Mouse (Mus musculus) forebrain, embryonic 12.5 days (tissue): ENCODE data around the gene Cep128. TPM values are rescaled to one million over a fixed set of nuclear protein-coding genes. Genes with fewer than 3 reads are reported as not detected.

ENCODE experiments used
- ATAC-seq: fragments of 200-750 bp; cut with Nextera tagmentation; 2 replicates; pipeline ENCODE4 v1.8.0; 2017; ENCODE audit warnings: moderate TSS enrichment; ENCODE audit not compliant: low FRiP score
- H3K27ac ChIP-seq: fragments of 300-500 bp; sonication (generic); 2 replicates; pipeline ENCODE4 v1.5.1; 2016; ENCODE audit warnings: mild to moderate bottlenecking
- H3K27me3 ChIP-seq: fragments of 300-500 bp; sonication (generic); 2 replicates; pipeline ENCODE4 v1.6.1; 2016; ENCODE audit warnings: mild to moderate bottlenecking
- H3K36me3 ChIP-seq: fragments of 300-500 bp; sonication (generic); replicated peaks from 2 replicates; pipeline ENCODE4 v1.6.1; 2016; ENCODE audit warnings: mild to moderate bottlenecking
- H3K4me1 ChIP-seq: fragments of 300-500 bp; sonication (generic); 2 replicates; pipeline ENCODE4 v1.6.1; 2016
- H3K4me2 ChIP-seq: fragments of 300-500 bp; sonication (generic); 2 replicates; pipeline ENCODE4 v1.6.1; 2016; ENCODE audit warnings: mild to moderate bottlenecking, moderate library complexity
- H3K4me3 ChIP-seq: fragments of 300-500 bp; sonication (generic); replicated peaks from 2 replicates; pipeline ENCODE4 v1.5.1; 2016; ENCODE audit warnings: mild to moderate bottlenecking
- H3K9ac ChIP-seq: fragments of 300-500 bp; sonication (generic); 2 replicates; pipeline ENCODE4 v1.6.1; 2016; ENCODE audit warnings: mild to moderate bottlenecking
- H3K9me3 ChIP-seq: fragments of 300-500 bp; sonication (generic); 2 replicates; pipeline ENCODE4 v1.6.1; 2016
- WGBS: fragments of 180-500 bp; shearing (Covaris S2); methylation state at CpG from one replicate; pipeline ENCODE4 v1.1.7; 2016; 5-methylcytosine and 5-hydroxymethylcytosine counted together
- polyA plus RNA-seq: library from polyadenylated mRNA; unstranded; fragments of >200 nt; fragmentation: Nextera tagmentation; extraction: Ambion mirVana; gene quantifications from 2 replicates; pipeline ENCODE4 v1.2.1, GENCODE M21; 2016

The Cep128 gene
- polyA plus RNA-seq, 1 experiment from 2014 or later = 11.1 TPM

DNA sequence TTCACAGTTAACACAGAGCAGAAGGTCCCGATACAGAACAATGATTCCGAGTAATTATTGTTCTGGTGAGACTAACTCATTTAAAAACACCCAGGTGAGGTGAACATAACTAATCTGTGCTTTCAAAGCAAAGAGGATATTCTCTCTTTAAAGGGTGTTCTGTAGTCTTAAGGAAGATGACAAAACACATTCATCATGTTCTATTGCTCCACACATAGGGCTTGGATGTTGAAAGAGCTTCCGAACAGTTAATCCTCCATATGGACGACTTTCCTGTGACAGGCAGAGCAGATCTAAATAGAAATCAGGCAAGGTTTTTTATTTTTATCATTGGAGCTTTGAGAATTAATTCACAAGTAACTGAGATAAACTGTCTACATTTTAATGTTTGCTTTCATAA is 342.8 kb downstream of the Cep128 start:
- Histone ChIP-seq H3K4me1 (no peaks in the 10 kb centered on the region), H3K36me3 (no peaks in the 10 kb centered on the region), H3K9me3 (no peaks in the 10 kb centered on the region), H3K9ac (no peak overlapping the region), H3K4me3 (no peak overlapping the region), H3K4me2 (no peak overlapping the region), H3K27ac (no peak overlapping the region), H3K27me3 (no peaks in the 10 kb centered on the region)
- ATAC-seq = no peak
- 93% methylated on average over 4 of the region's 4 CpGs for WGBS

DNA sequence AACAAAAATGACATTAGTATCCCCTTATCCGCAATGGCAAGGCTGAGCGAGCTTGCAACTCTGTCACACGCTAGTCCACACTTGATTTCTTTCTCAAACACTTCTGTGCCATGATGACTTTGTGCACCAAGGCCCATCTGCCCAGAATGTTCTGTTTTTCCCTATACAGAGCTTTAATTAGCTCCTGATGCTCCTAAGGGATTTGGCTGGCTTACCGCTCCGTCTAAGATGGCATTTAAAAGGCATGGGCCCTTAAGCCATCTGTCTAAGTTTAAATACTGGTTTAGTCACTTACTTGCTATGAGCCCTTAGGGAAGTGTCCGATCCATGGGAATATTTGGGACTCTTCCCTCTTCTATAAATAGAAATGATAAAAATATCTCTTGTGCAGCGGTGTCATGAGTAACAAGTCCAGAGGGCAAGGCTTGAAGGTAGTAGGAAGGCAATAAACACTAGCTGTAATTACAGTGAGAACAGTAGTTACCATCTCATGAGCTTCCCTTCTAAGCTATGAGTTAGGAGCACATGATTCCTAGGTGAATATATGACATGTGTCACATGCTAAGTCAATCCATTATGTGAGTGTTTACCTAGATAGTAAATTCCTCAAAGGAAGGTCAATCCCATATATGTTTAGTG is 343.8 kb downstream of the Cep128 start:
- Histone ChIP-seq H3K9me3 (no peaks in the 10 kb centered on the region), H3K27me3 (no peaks in the 10 kb centered on the region), H3K4me2 (no peak overlapping the region), H3K9ac (no peak overlapping the region), H3K36me3 (no peaks in the 10 kb centered on the region), H3K27ac (no peak overlapping the region), H3K4me3 (no peak overlapping the region), H3K4me1 (no peaks in the 10 kb centered on the region)
- WGBS = 87% methylated on average over 7 of the region's 7 CpGs
- ATAC-seq = no peak

DNA sequence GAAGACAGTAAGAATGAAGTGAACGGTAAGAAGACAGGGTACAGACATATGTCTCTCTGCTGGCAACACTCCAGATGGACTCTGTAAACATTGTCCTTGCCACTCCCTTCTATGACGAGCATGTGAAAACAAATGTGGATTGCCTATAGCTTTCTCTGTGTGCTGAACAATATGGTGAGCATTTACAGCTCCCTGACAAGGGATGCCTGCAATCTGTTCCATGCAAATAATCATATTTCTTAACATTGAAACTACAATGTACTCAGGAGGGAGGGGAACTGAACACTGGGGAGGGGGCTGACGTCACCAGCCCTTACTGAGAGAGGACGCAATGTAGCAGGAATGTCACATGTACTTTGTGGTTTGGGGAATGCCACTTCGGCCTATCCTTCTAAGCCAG is 355.1 kb downstream of the Cep128 start:
- ATAC-seq = no peak
- H3K27ac ChIP-seq = no peak overlapping the region
- H3K36me3 ChIP-seq = no peaks in the 10 kb centered on the region
- 86% methylated on average over 5 of the region's 5 CpGs for WGBS
- H3K4me2 ChIP-seq = no peak overlapping the region
- H3K9ac ChIP-seq = no peak overlapping the region
- no peaks in the 10 kb centered on the region for H3K27me3 ChIP-seq
- H3K9me3 ChIP-seq = no peaks in the 10 kb centered on the region
- no peak overlapping the region for H3K4me3 ChIP-seq
- H3K4me1 ChIP-seq = no peaks in the 10 kb centered on the region

DNA sequence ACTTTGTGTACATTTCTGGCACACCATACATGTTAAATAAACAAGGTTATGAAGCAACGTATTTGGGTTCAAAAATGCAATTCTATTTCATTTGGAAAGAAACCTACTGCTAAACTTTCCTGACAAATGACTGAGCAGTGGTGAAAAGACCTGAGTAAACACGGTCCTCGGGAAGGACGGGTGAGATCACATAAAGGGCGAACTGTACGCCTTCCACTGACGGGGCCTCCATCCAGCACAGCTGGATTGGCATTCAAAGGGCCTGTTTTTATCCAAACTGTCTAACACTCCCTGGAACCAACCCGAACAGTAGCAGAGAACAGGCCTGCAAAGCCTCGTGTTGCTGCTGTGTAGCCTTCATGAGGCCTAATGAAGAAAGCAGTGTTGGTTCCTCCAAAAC is 356.5 kb downstream of the Cep128 start:
- Histone ChIP-seq H3K27me3 (no peaks in the 10 kb centered on the region), H3K4me1 (no peaks in the 10 kb centered on the region), H3K4me3 (no peak overlapping the region), H3K27ac (no peak overlapping the region), H3K36me3 (no peaks in the 10 kb centered on the region), H3K4me2 (no peak overlapping the region), H3K9me3 (no peaks in the 10 kb centered on the region), H3K9ac (no peak overlapping the region)
- WGBS = 88% methylated on average over 9 of the region's 9 CpGs
- no peak for ATAC-seq

DNA sequence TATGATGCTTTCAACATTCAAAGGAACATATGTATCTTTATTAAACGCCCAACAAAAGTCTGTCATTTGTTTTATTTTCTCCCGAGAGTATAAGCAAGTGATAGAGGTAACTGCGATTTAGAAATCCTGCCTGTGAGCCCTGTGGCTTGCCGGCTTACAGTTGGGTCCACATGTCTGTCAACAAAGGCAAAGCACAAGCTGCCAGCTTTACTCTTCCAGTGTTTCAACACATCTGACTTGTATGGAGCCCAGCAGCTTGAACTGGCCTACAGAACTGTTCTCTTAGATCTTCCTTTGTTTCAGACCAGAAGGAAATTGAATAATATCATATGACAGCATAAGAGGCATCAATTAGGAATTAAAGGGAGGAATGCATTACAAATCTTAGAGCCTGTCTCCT is 357.1 kb downstream of the Cep128 start:
- Histone ChIP-seq H3K9me3 (no peaks in the 10 kb centered on the region), H3K36me3 (no peaks in the 10 kb centered on the region), H3K9ac (no peak overlapping the region), H3K27me3 (no peaks in the 10 kb centered on the region), H3K27ac (no peak overlapping the region), H3K4me3 (no peak overlapping the region), H3K4me1 (no peaks in the 10 kb centered on the region), H3K4me2 (no peak overlapping the region)
- 88% methylated on average over 4 of the region's 4 CpGs for WGBS
- no peak for ATAC-seq

DNA sequence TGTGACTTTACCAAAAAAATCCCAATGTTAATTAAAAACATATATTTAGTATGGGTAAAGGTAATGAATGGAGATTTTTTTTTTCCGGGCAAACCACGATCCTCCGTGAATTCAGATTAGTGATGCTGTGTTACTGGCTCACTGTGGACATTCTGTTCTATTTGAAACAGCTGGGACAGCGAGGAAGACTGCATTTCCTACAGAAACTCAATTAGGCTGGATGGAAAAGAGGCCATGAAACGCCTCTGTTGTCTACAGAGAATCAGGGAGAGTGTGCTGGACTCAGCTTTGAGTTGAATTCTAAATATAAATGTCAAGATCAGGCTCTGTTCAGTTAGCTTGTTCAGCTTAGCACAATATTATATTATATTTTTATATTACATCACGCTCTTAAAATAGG is 369.1 kb downstream of the Cep128 start:
- peaks cover 4% of the 10 kb centered on the region; the same call in 1 of the 2 replicates for H3K4me1 ChIP-seq
- no peak overlapping the region for H3K27ac ChIP-seq
- H3K36me3 ChIP-seq = no peaks in the 10 kb centered on the region
- H3K9me3 ChIP-seq = no peaks in the 10 kb centered on the region
- no peak for ATAC-seq
- 82% methylated on average over 6 of the region's 6 CpGs for WGBS
- no peak overlapping the region for H3K4me2 ChIP-seq
- no peak overlapping the region for H3K9ac ChIP-seq
- H3K4me3 ChIP-seq = no peak overlapping the region
- no peaks in the 10 kb centered on the region for H3K27me3 ChIP-seq

DNA sequence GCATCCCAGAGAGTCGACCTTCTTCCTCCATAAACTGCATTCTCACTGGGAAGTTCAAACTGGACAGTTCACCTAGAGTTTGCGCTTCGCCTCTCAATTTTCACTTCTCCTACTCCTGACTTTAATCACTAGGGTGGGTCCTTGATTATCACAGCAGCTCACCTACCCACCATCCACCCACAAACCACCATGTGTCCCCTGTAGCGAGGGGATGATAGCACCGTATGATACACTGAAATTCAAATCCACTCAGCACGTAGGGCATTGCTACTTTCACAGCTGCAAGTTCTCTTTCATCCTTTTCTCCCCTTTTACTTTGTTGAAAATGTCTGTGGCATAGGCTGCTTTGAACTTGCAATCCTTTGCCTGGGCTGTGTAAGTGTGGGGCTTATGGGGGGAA is 371.2 kb downstream of the Cep128 start:
- no peaks in the 10 kb centered on the region for H3K36me3 ChIP-seq
- 80% methylated on average over 6 of the region's 6 CpGs for WGBS
- no peak overlapping the region for H3K27ac ChIP-seq
- H3K4me1 ChIP-seq = peaks cover 4% of the 10 kb centered on the region; the same call in 1 of the 2 replicates
- H3K27me3 ChIP-seq = no peaks in the 10 kb centered on the region
- ATAC-seq = no peak
- H3K4me2 ChIP-seq = no peak overlapping the region
- H3K9me3 ChIP-seq = no peaks in the 10 kb centered on the region
- no peak overlapping the region for H3K9ac ChIP-seq
- H3K4me3 ChIP-seq = no peak overlapping the region

DNA sequence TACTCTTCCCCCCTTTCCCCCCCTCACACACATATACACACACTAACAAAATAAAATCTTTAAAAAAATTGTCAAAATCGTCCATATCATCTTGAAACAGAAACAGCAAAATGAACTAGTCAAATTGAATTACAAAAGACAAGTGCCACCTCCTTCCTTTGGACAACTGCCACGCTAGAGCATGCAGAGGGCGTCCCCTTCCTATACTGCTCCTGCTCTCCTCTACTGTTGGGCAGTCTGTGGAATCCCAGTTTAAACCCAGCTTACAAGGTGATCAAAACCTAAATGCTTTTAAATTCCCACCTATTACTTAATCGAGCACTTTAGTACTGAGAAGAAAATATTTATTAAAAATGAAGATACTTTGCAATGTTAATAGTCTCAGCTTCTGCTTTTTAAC is 372.0 kb downstream of the Cep128 start:
- H3K27ac ChIP-seq = no peak overlapping the region
- no peak for ATAC-seq

DNA sequence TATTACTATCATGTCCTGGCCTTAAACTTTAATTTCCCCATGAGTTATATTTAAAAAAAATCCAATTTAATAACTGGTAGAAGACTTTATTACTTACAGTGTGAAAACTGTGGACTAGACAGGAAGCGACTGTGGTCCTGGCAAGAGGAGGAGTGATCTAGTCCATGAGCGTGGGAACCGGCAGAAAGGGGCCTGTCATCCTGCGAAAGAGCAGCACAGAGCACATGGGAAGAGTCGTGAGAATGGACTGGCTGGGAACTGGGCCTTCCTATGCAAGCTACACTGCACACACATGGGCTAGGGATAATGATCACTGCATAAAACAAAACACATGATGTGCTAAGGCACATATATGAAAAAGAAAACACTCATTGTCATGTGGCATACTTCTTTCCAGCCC is 375.5 kb downstream of the Cep128 start:
- WGBS = 86% methylated on average over 5 of the region's 5 CpGs
- Histone ChIP-seq H3K4me2 (no peak overlapping the region), H3K36me3 (no peaks in the 10 kb centered on the region), H3K9me3 (no peaks in the 10 kb centered on the region), H3K4me3 (no peak overlapping the region), H3K4me1 (peaks cover 4% of the 10 kb centered on the region; the same call in 1 of the 2 replicates), H3K27ac (no peak overlapping the region), H3K9ac (no peak overlapping the region), H3K27me3 (no peaks in the 10 kb centered on the region)
- ATAC-seq = no peak

More for the DNA sequence above, 372.0 kb downstream of the Cep128 start:
- H3K9ac ChIP-seq = no peak overlapping the region
- no peaks in the 10 kb centered on the region for H3K36me3 ChIP-seq
- no peak overlapping the region for H3K4me3 ChIP-seq
- 48% methylated on average over 4 of the region's 4 CpGs for WGBS
- no peak overlapping the region for H3K4me2 ChIP-seq
- H3K27me3 ChIP-seq = no peaks in the 10 kb centered on the region
- peaks cover 4% of the 10 kb centered on the region; the same call in 1 of the 2 replicates for H3K4me1 ChIP-seq
- H3K9me3 ChIP-seq = no peaks in the 10 kb centered on the region

DNA sequence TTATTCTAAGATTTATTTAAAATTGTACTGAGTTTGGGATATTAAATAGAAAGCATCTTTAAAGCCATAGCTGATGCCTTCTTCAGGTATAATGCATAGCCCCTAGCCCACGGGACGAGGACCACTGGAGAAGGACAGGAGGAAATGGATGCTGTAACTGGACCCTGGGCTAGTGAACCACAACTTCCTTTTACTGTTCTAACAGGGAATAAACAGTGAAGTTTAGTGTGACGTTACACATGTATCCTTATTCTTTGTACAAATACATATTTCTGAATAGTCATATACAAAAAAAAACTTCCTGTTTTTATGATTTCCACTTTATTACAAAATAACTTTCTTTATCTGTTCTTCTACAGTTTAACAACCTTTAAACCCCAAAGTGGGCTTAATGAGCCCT is 376.0 kb downstream of the Cep128 start:
- no peak overlapping the region for H3K4me2 ChIP-seq
- no peak overlapping the region for H3K27ac ChIP-seq
- H3K9me3 ChIP-seq = no peaks in the 10 kb centered on the region
- no peak overlapping the region for H3K9ac ChIP-seq
- H3K27me3 ChIP-seq = no peaks in the 10 kb centered on the region
- ATAC-seq = no peak
- peaks cover 4% of the 10 kb centered on the region; the same call in 1 of the 2 replicates for H3K4me1 ChIP-seq
- no peaks in the 10 kb centered on the region for H3K36me3 ChIP-seq
- H3K4me3 ChIP-seq = no peak overlapping the region
- 89% methylated on average over 3 of the region's 3 CpGs for WGBS

DNA sequence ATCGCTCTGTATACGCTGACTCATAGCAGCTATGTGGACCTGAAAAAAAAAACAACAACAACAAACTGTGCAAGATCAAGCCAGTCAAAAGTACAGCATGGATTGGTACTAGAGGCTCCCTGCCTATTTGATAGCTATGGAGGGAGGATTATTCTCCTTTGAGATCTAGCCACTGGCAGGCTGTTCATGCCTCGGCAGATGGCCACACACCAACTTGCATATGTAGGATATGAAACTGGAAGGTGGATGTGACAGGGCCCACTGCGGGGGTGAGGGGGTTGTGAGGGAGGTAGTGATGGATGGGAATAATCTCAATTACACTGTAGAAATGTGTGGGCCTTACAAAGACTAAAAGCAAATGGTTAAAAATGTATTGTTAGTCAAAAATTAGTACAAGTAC is 386.7 kb downstream of the Cep128 start:
- Histone ChIP-seq H3K9me3 (no peaks in the 10 kb centered on the region), H3K4me3 (no peak overlapping the region), H3K36me3 (no peaks in the 10 kb centered on the region), H3K9ac (no peak overlapping the region), H3K4me2 (no peak overlapping the region), H3K27me3 (no peaks in the 10 kb centered on the region), H3K27ac (no peak overlapping the region), H3K4me1 (no peaks in the 10 kb centered on the region)
- 92% methylated on average over 4 of the region's 4 CpGs for WGBS
- no peak for ATAC-seq

DNA sequence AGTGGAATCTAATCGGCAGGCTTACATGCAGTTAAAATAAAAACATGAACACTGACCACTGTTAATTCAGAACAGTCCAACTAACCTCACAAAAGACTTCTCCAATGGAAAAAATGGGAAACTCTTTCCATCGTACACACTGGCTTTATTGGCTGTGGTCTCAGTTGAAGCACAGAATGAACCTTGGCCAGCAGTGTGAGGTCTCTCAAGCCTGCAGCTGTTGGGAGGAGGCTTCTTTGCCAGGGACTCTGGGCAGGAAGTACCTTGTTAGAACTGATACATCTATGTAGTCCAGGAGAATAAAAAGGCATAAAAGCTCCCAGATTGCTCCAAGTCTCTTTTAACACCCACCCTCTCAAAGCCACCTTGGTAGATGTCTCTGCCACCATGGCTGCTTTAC is 390.9 kb downstream of the Cep128 start:
- H3K4me3 ChIP-seq = no peak overlapping the region
- ATAC-seq = no peak
- H3K4me2 ChIP-seq = no peak overlapping the region
- no peaks in the 10 kb centered on the region for H3K36me3 ChIP-seq
- H3K9ac ChIP-seq = no peak overlapping the region
- H3K4me1 ChIP-seq = no peaks in the 10 kb centered on the region
- no peaks in the 10 kb centered on the region for H3K9me3 ChIP-seq
- H3K27ac ChIP-seq = no peak overlapping the region
- 91% methylated on average over 2 of the region's 2 CpGs for WGBS
- no peaks in the 10 kb centered on the region for H3K27me3 ChIP-seq

DNA sequence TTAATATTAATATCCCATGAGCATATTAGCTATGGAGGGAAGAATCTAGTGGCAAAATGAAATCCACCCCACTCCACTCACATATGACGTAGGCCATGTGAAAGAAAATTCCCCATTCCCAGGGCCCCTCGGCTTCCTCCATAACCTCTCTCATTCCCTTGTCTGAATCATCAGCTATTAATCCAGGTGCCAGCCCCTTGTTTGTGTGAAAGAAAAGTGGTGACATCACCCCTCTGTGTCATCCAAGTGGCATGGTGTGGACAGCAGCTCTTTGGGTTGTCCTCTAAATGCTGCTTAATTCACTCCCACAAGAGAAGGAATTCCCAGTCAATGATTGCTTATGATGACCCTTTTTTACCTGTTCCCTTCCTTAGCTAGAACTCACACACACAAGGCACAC is 396.4 kb downstream of the Cep128 start:
- no peaks in the 10 kb centered on the region for H3K4me1 ChIP-seq
- H3K4me2 ChIP-seq = no peak overlapping the region
- no peaks in the 10 kb centered on the region for H3K27me3 ChIP-seq
- 72% methylated on average over 2 of the region's 2 CpGs for WGBS
- no peak overlapping the region for H3K27ac ChIP-seq
- no peaks in the 10 kb centered on the region for H3K36me3 ChIP-seq
- H3K9ac ChIP-seq = no peak overlapping the region
- no peak overlapping the region for H3K4me3 ChIP-seq
- no peaks in the 10 kb centered on the region for H3K9me3 ChIP-seq
- no peak for ATAC-seq
